Mouse (Mus musculus): ENCODE measurements at regions not wholly inside any gene's neighbourhood (a gene's known extent, or its start where the extent isn't known, plus 50 kb on each side); places are given as distances from the start of the nearest gene placed in this dataset.
A peak's percentile ranks its signal among the peaks of the same experiment; 100 is the strongest.

- H3K27ac ChIP-seq (replicated peaks; ENCODE audit: low read depth, low read length): no peak overlapping the region
- 34% methylated on average over 5 of the region's 7 CpGs for WGBS
- ATAC-seq (ENCODE audit: low read depth): peak; percentile 71; the same call in 1 of the 2 replicates
- no peak overlapping the region for H3K9ac ChIP-seq (ENCODE audit: low read depth, low read length)
- no peak overlapping the region for H3K4me3 ChIP-seq (ENCODE audit: low read depth, low read length)
- peak; percentile 65 for DNase-seq (ENCODE audit: low spot score)
- H3K9me3 ChIP-seq (ENCODE audit: control insufficient read depth, low read length): no peaks in the 10 kb centered on the region
- no peaks in the 10 kb centered on the region for H3K27me3 ChIP-seq (replicated peaks; ENCODE audit: control insufficient read depth, insufficient read depth, low read length)
- H3K36me3 ChIP-seq (ENCODE audit: control insufficient read depth, insufficient read depth, low read length): no peaks in the 10 kb centered on the region
- H3K4me2 ChIP-seq (ENCODE audit: low read depth, low read length): no peak overlapping the region
- no peaks in the 10 kb centered on the region for H3K4me1 ChIP-seq (ENCODE audit: control insufficient read depth, insufficient read depth, low read length)
These were observed 305.6 kb upstream of the Adgrl2 start for GRCm38 (mm10) chr3:149295942-149296341.

DNA sequence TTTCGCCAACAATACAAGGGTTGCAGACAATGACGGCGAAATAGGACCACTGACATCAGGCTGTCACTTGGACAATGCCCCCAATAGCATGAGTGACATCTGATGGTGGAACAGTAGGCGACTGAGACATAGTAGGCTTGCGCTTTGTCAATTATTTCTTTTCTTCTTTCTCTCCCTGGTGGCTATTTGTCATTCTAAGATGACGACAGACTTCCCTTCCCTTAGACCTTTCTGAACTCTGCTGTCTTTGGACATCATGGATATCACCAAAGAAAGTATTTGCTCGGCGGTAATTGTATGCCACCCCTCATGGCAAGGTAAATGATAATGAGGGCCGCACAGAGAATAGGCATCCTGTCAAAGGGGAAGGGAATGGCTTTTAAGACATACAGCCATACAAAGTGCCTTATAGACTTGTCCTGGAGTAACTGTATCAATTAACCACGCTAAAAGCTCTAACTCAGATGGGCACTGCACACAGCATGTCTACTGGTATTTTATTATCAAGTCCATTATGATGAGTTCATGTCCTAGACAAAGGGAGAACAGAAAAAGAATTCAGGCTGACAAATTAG, 305.0 kb upstream of the Adgrl2 start:
- peak; percentile 26 for DNase-seq (ENCODE audit: low spot score)

GRCm38 (mm10) chr3:149294445-149294844, 304.1 kb upstream of the Adgrl2 start:
- no peaks in the 10 kb centered on the region for H3K9me3 ChIP-seq (ENCODE audit: control insufficient read depth, low read length)
- H3K4me2 ChIP-seq (ENCODE audit: low read depth, low read length): no peak overlapping the region
- H3K4me1 ChIP-seq (ENCODE audit: control insufficient read depth, insufficient read depth, low read length): no peaks in the 10 kb centered on the region
- H3K27me3 ChIP-seq (replicated peaks; ENCODE audit: control insufficient read depth, insufficient read depth, low read length): no peaks in the 10 kb centered on the region
- H3K4me3 ChIP-seq (ENCODE audit: low read depth, low read length): no peak overlapping the region
- DNase-seq (ENCODE audit: low spot score): no peak
- H3K36me3 ChIP-seq (ENCODE audit: control insufficient read depth, insufficient read depth, low read length): no peaks in the 10 kb centered on the region
- H3K27ac ChIP-seq (replicated peaks; ENCODE audit: low read depth, low read length): no peak overlapping the region
- H3K9ac ChIP-seq (ENCODE audit: low read depth, low read length): no peak overlapping the region
- no peak for ATAC-seq (ENCODE audit: low read depth)
- WGBS: 75% methylated on average over 4 of the region's 4 CpGs

More for the DNA sequence above, 305.0 kb upstream of the Adgrl2 start:
- Histone ChIP-seq H3K9ac (ENCODE audit: low read depth, low read length) (no peak overlapping the region), H3K4me2 (ENCODE audit: low read depth, low read length) (no peak overlapping the region), H3K27ac (replicated peaks; ENCODE audit: low read depth, low read length) (no peak overlapping the region), H3K36me3 (ENCODE audit: control insufficient read depth, insufficient read depth, low read length) (no peaks in the 10 kb centered on the region), H3K4me3 (ENCODE audit: low read depth, low read length) (no peak overlapping the region), H3K27me3 (replicated peaks; ENCODE audit: control insufficient read depth, insufficient read depth, low read length) (no peaks in the 10 kb centered on the region), H3K4me1 (ENCODE audit: control insufficient read depth, insufficient read depth, low read length) (no peaks in the 10 kb centered on the region), H3K9me3 (ENCODE audit: control insufficient read depth, low read length) (no peaks in the 10 kb centered on the region)
- WGBS: 69% methylated on average over 10 of the region's 10 CpGs
- peak; percentile 50; the same call in 1 of the 2 replicates for ATAC-seq (ENCODE audit: low read depth)

GRCm38 (mm10) chr3:149292459-149292858, 302.1 kb upstream of the Adgrl2 start:
- WGBS: 78% methylated on average over 3 of the region's 3 CpGs
- Histone ChIP-seq H3K4me3 (ENCODE audit: low read depth, low read length) (no peak overlapping the region), H3K9me3 (ENCODE audit: control insufficient read depth, low read length) (no peaks in the 10 kb centered on the region), H3K4me2 (ENCODE audit: low read depth, low read length) (no peak overlapping the region), H3K27ac (replicated peaks; ENCODE audit: low read depth, low read length) (no peak overlapping the region), H3K27me3 (replicated peaks; ENCODE audit: control insufficient read depth, insufficient read depth, low read length) (no peaks in the 10 kb centered on the region), H3K36me3 (ENCODE audit: control insufficient read depth, insufficient read depth, low read length) (no peaks in the 10 kb centered on the region), H3K9ac (ENCODE audit: low read depth, low read length) (no peak overlapping the region), H3K4me1 (ENCODE audit: control insufficient read depth, insufficient read depth, low read length) (no peaks in the 10 kb centered on the region)
- no peak for DNase-seq (ENCODE audit: low spot score)
- ATAC-seq (ENCODE audit: low read depth): no peak

DNA sequence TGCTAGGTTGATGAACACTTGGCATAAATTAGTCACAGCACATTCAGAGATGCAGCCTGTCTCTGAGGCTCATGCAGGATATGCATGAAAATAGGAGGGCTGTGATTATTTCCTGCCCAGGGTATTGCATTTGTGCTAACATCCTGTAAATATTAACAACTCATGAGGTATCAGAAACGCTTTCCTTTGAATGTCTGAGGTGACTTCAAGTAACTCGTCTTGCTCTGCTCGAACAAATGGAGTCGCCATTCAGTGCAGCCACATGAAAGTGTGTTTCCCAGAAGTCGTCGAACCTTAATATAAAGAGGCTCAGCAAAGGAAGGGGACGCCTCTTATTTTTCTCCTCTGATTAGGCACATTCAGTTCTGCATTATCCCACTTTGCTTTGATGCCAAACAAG, 301.1 kb upstream of the Adgrl2 start:
- DNase-seq (ENCODE audit: low spot score) (no peak), ATAC-seq (ENCODE audit: low read depth) (no peak)
- H3K27ac ChIP-seq (replicated peaks; ENCODE audit: low read depth, low read length): no peak overlapping the region
- H3K27me3 ChIP-seq (replicated peaks; ENCODE audit: control insufficient read depth, insufficient read depth, low read length): no peaks in the 10 kb centered on the region
- no peak overlapping the region for H3K9ac ChIP-seq (ENCODE audit: low read depth, low read length)
- no peaks in the 10 kb centered on the region for H3K4me1 ChIP-seq (ENCODE audit: control insufficient read depth, insufficient read depth, low read length)
- no peak overlapping the region for H3K4me2 ChIP-seq (ENCODE audit: low read depth, low read length)
- 43% methylated on average over 7 of the region's 7 CpGs for WGBS
- H3K4me3 ChIP-seq (ENCODE audit: low read depth, low read length): no peak overlapping the region
- H3K9me3 ChIP-seq (ENCODE audit: control insufficient read depth, low read length): no peaks in the 10 kb centered on the region
- no peaks in the 10 kb centered on the region for H3K36me3 ChIP-seq (ENCODE audit: control insufficient read depth, insufficient read depth, low read length)

GRCm38 (mm10) chr3:149290228-149290627, 299.9 kb upstream of the Adgrl2 start:
- no peak for DNase-seq (ENCODE audit: low spot score)
- Histone ChIP-seq H3K27ac (replicated peaks; ENCODE audit: low read depth, low read length) (no peak overlapping the region), H3K4me3 (ENCODE audit: low read depth, low read length) (no peak overlapping the region), H3K4me2 (ENCODE audit: low read depth, low read length) (no peak overlapping the region), H3K9ac (ENCODE audit: low read depth, low read length) (no peak overlapping the region), H3K36me3 (ENCODE audit: control insufficient read depth, insufficient read depth, low read length) (no peaks in the 10 kb centered on the region), H3K9me3 (ENCODE audit: control insufficient read depth, low read length) (no peaks in the 10 kb centered on the region), H3K4me1 (ENCODE audit: control insufficient read depth, insufficient read depth, low read length) (no peaks in the 10 kb centered on the region), H3K27me3 (replicated peaks; ENCODE audit: control insufficient read depth, insufficient read depth, low read length) (no peaks in the 10 kb centered on the region)
- ATAC-seq (ENCODE audit: low read depth): no peak
- WGBS: 68% methylated on average over 8 of the region's 8 CpGs

DNA sequence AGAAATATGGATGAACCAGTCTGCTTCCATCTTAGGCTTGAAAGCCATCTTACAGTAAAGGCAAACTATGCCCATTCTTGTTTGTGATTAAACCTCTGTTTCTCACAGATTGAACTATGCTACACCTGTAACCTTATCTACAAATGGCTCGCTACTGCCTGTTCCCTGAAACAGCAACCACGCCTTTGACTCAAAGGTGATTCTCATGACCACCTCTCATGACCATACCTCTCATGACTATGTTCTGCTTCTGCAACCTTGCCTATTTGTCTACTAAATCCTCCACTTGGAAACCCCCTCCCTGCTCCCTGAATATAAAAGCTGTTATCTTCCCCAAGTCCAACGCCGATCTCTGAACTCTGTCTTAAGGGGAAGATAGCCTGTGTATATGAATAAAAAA, 296.7 kb upstream of the Adgrl2 start:
- no peak overlapping the region for H3K9ac ChIP-seq (ENCODE audit: low read depth, low read length)
- H3K9me3 ChIP-seq (ENCODE audit: control insufficient read depth, low read length): no peaks in the 10 kb centered on the region
- H3K4me1 ChIP-seq (ENCODE audit: control insufficient read depth, insufficient read depth, low read length): no peaks in the 10 kb centered on the region
- DNase-seq (ENCODE audit: low spot score) (no peak), ATAC-seq (ENCODE audit: low read depth) (no peak)
- no peak overlapping the region for H3K4me2 ChIP-seq (ENCODE audit: low read depth, low read length)
- H3K36me3 ChIP-seq (ENCODE audit: control insufficient read depth, insufficient read depth, low read length): no peaks in the 10 kb centered on the region
- WGBS: 94% methylated on average over 4 of the region's 4 CpGs
- no peak overlapping the region for H3K4me3 ChIP-seq (ENCODE audit: low read depth, low read length)
- H3K27ac ChIP-seq (replicated peaks; ENCODE audit: low read depth, low read length): no peak overlapping the region
- H3K27me3 ChIP-seq (replicated peaks; ENCODE audit: control insufficient read depth, insufficient read depth, low read length): no peaks in the 10 kb centered on the region

DNA sequence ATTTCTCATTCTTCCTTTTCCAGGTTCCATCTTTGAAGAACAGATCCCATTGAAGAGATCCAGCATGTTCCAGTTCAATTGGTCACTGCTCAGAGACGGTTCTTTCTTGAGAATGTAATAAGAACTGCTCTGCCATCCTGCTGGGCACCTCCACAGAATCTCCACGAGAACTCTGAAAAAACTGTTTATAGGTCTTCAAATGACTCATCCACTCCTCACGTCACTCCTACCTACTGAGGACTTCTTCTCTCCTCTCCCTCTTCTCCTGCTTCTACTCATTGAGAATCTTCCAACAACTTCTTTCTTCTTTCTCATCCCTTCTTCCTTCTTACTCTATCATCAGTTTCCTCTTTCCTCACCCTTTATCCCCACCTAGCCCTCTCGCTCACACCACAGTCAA, 294.6 kb upstream of the Adgrl2 start:
- no peak overlapping the region for H3K9ac ChIP-seq (ENCODE audit: low read depth, low read length)
- H3K27me3 ChIP-seq (replicated peaks; ENCODE audit: control insufficient read depth, insufficient read depth, low read length): no peaks in the 10 kb centered on the region
- no peaks in the 10 kb centered on the region for H3K36me3 ChIP-seq (ENCODE audit: control insufficient read depth, insufficient read depth, low read length)
- no peak for DNase-seq (ENCODE audit: low spot score)
- H3K4me3 ChIP-seq (ENCODE audit: low read depth, low read length): no peak overlapping the region
- H3K4me2 ChIP-seq (ENCODE audit: low read depth, low read length): no peak overlapping the region
- no peak overlapping the region for H3K27ac ChIP-seq (replicated peaks; ENCODE audit: low read depth, low read length)
- no peaks in the 10 kb centered on the region for H3K9me3 ChIP-seq (ENCODE audit: control insufficient read depth, low read length)
- ATAC-seq (ENCODE audit: low read depth): no peak
- H3K4me1 ChIP-seq (ENCODE audit: control insufficient read depth, insufficient read depth, low read length): no peaks in the 10 kb centered on the region
- 88% methylated on average over 4 of the region's 4 CpGs for WGBS
